In the genomic region with DNA sequence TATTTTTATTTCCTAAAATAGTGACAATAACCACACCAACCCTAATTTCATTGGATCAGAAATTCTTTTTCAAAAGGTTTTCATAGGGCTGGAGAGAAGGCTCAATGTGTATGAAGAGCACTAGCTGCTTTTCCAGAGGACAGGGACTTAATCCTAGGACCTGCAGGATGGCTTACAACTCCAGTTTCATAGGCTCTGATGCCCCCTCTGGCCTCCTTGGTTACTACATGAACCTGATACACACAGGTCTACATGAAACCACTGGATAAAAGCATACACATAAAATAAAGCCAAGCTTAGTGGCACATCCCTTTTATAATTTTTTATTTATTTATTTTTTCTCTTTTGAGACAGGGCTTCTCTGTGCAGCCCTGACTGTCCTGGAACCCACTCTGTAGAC, we compare ENCODE assay signal across 9 mouse cellular contexts. TPM values are rescaled to one million over a fixed set of nuclear protein-coding genes. Genes with fewer than 3 reads are reported as not detected.
A peak's percentile ranks its signal among the peaks of the same experiment; 100 is the strongest.
DNase-seq lines count a peak whose midpoint lies in the region; ATAC-seq and TF ChIP-seq lines count a peak whose summit lies in the region.
"Had no signal": no experiment of that assay in that cellular context is flagged by ENCODE, and none has a peak within 500 bp of the region (broad histone marks: within the 10 kb centered on the region; RNA-seq: fewer than 3 reads in every experiment).

No protein-coding gene starts in this region.

- no peaks in the 10 kb centered on the region for H3K27me3 ChIP-seq in midbrain, postnatal 0 days (ENCODE audit: insufficient read depth, low read length)
- H3K27me3 ChIP-seq in midbrain, embryonic 15.5 days (replicated peaks) = no peaks in the 10 kb centered on the region
- H3K27me3 ChIP-seq: lung, embryonic 15.5 days had no signal

- ATAC-seq in midbrain, postnatal 0 days (ENCODE audit: low FRiP score) = no peak
- no peak for ATAC-seq in midbrain, embryonic 15.5 days (replicated peaks)
- no peak for ATAC-seq in monocyte, adult 5-6 weeks (replicated peaks; ENCODE audit: insufficient number of reproducible peaks, low FRiP score, low TSS enrichment, poor library complexity, severe bottlenecking)

- no peak overlapping the region for H3K27ac ChIP-seq in midbrain, postnatal 0 days (ENCODE audit: low read depth, low read length)
- H3K27ac ChIP-seq in midbrain, embryonic 15.5 days = no peak overlapping the region
- H3K27ac ChIP-seq: lung, embryonic 15.5 days had no signal

- peak; percentile 53 for TF ChIP-seq CTCF in midbrain, postnatal 0 days (IDR thresholded peaks at IDR 0.05)

- H3K9me3 ChIP-seq in midbrain, postnatal 0 days (ENCODE audit: low read length) = no peaks in the 10 kb centered on the region
- H3K9me3 ChIP-seq in midbrain, embryonic 15.5 days = no peaks in the 10 kb centered on the region
- H3K9me3 ChIP-seq: lung, embryonic 15.5 days had no signal

- H3K4me1 ChIP-seq in midbrain, postnatal 0 days (ENCODE audit: insufficient read depth, low read length) = no peaks in the 10 kb centered on the region
- H3K4me1 ChIP-seq in midbrain, embryonic 15.5 days = no peaks in the 10 kb centered on the region
- H3K4me1 ChIP-seq: lung, embryonic 15.5 days had no signal

- peak; percentile 9 to 20 for DNase-seq in frontal cortex, postnatal 36 days (ENCODE audit: low spot score in 2 of 2)
- DNase-seq in frontal cortex, postnatal 14 days (ENCODE audit: low spot score in 2 of 2) = no peak
- peak; percentile 42 for DNase-seq in midbrain, postnatal 0 days (ENCODE audit: low spot score)
- DNase-seq in cerebellum, postnatal 10 days = peak; percentile 67 to 74
- DNase-seq in lung, adult 18-20 months = peak; percentile 20 to 34
- DNase-seq in Muller cell, postnatal 12 days (ENCODE audit: inconsistent ontology term) = no peak

- H3K9ac ChIP-seq in midbrain, postnatal 0 days (replicated peaks; ENCODE audit: low read length, poor library complexity, severe bottlenecking) = no peak overlapping the region
- no peak overlapping the region for H3K9ac ChIP-seq in midbrain, embryonic 15.5 days
- H3K9ac ChIP-seq: lung, embryonic 15.5 days had no signal

- H3K4me2 ChIP-seq in midbrain, postnatal 0 days (ENCODE audit: low read depth, low read length, poor library complexity, severe bottlenecking) = no peak overlapping the region
- H3K4me2 ChIP-seq in midbrain, embryonic 15.5 days = no peak overlapping the region
- H3K4me2 ChIP-seq: lung, embryonic 15.5 days had no signal

- H3K36me3 ChIP-seq in midbrain, postnatal 0 days (ENCODE audit: insufficient read depth, low read length) = no peaks in the 10 kb centered on the region
- no peaks in the 10 kb centered on the region for H3K36me3 ChIP-seq in midbrain, embryonic 15.5 days (replicated peaks)
- H3K36me3 ChIP-seq: lung, embryonic 15.5 days had no signal

- no peak overlapping the region for H3K4me3 ChIP-seq in midbrain, postnatal 0 days (ENCODE audit: low read depth, low read length)
- H3K4me3 ChIP-seq in midbrain, embryonic 15.5 days = no peak overlapping the region
- H3K4me3 ChIP-seq: lung, embryonic 15.5 days had no signal

RNA-seq across cellular contexts. Expression of a gene that starts 9.5 kb away (rescaled TPM):
- 56.0 and 68.5 TPM in 2 replicates for total RNA-seq in midbrain, postnatal 0 days (2014; rRNA removed)
- polyA plus RNA-seq in midbrain, postnatal 0 days (2015; fragmentation: Nextera tagmentation; extraction: Ambion mirVana) = 17.3 and 22.3 TPM in 2 replicates
- 28.8 and 31.5 TPM in 2 replicates for polyA plus RNA-seq in midbrain, embryonic 15.5 days (2015; fragmentation: Nextera tagmentation; extraction: Ambion mirVana)
- total RNA-seq in monocyte, adult 5-6 weeks (2017) = 15.8 to 61.9 TPM (median 46.3 TPM) in 3 replicates

RNA-seq across cellular contexts. Expression of a gene that starts 43.7 kb away (rescaled TPM):
- total RNA-seq in midbrain, postnatal 0 days (2014; rRNA removed) = 157 and 229 TPM in 2 replicates
- polyA plus RNA-seq in midbrain, postnatal 0 days (2015; fragmentation: Nextera tagmentation; extraction: Ambion mirVana) = 47.5 and 63.2 TPM in 2 replicates
- 70.6 and 77.3 TPM in 2 replicates for polyA plus RNA-seq in midbrain, embryonic 15.5 days (2015; fragmentation: Nextera tagmentation; extraction: Ambion mirVana)
- total RNA-seq in monocyte, adult 5-6 weeks (2017) = 642 to 909 TPM (median 707 TPM) in 3 replicates

Comparison
In these comparisons a context has a peak if more than half of its experiments do, and no peak if none do; other contexts are left out.
1. DNase-seq: peak in frontal cortex, postnatal 36 days (2 of 2), midbrain, postnatal 0 days (single experiment), cerebellum, postnatal 10 days (2 of 2) and lung, adult 18-20 months (2 of 2); none in frontal cortex, postnatal 14 days (0 of 2) and Muller cell, postnatal 12 days (single experiment).